Mouse (Mus musculus) hindbrain, embryonic 15.5 days (tissue): ENCODE measurements around the gene Npy1r. TPM values are rescaled to one million over a fixed set of nuclear protein-coding genes. Genes with fewer than 3 reads are reported as not detected.

Experiments
- ATAC-seq: fragments of 200-750 bp; cut with Nextera tagmentation; 2 replicates; pipeline ENCODE4 v1.8.0; 2017; ENCODE audit warnings: low read depth, moderate number of reproducible peaks, moderate TSS enrichment; ENCODE audit not compliant: low FRiP score
- H3K27ac ChIP-seq: fragments of 300-500 bp; sonication (generic); replicated peaks from 2 replicates; pipeline ENCODE4 v1.5.1; 2015; ENCODE audit warnings: mild to moderate bottlenecking, inconsistent platforms
- H3K27me3 ChIP-seq: fragments of 300-500 bp; sonication (generic); 2 replicates; pipeline ENCODE4 v1.6.1; 2015; ENCODE audit warnings: control low read depth, inconsistent platforms
- H3K36me3 ChIP-seq: fragments of 300-500 bp; sonication (generic); 2 replicates; pipeline ENCODE4 v1.6.1; 2015; ENCODE audit warnings: control low read depth, inconsistent platforms
- H3K4me1 ChIP-seq: fragments of 300-500 bp; sonication (generic); replicated peaks from 2 replicates; pipeline ENCODE4 v1.6.1; 2015; ENCODE audit warnings: control low read depth, inconsistent platforms
- H3K4me2 ChIP-seq: fragments of 300-500 bp; sonication (generic); 2 replicates; pipeline ENCODE4 v1.6.1; 2015; ENCODE audit warnings: moderate library complexity, mild to moderate bottlenecking, inconsistent platforms
- H3K4me3 ChIP-seq: fragments of 300-500 bp; sonication (generic); 2 replicates; pipeline ENCODE4 v1.5.1; 2015; ENCODE audit warnings: mild to moderate bottlenecking, inconsistent platforms
- H3K9ac ChIP-seq: fragments of 300-500 bp; sonication (generic); 2 replicates; pipeline ENCODE4 v1.6.1; 2015; ENCODE audit warnings: inconsistent platforms
- H3K9me3 ChIP-seq: fragments of 300-500 bp; sonication (generic); 2 replicates; pipeline ENCODE4 v1.6.1; 2016; ENCODE audit warnings: control low read depth, inconsistent platforms
- WGBS: fragments of 180-500 bp; shearing (Covaris S2); methylation state at CpG from one replicate; pipeline ENCODE4 v1.1.7; 2015; 5-methylcytosine and 5-hydroxymethylcytosine counted together
- polyA plus RNA-seq: library from polyadenylated mRNA; unstranded; fragments of >200 nt; fragmentation: Nextera tagmentation; extraction: Ambion mirVana; gene quantifications from 2 replicates; pipeline ENCODE4 v1.2.1, GENCODE M21; 2015

Gene Npy1r
- 8.8 and 9.8 TPM in 2 replicates for polyA plus RNA-seq

GRCm38 (mm10) chr8:66696970-66697843 lies at the start of gene Npy1r:
Gene Npy1r (plus strand): TSS chr8:66697192.
- Histone ChIP-seq H3K36me3 (no peaks in the 10 kb centered on the region), H3K4me2 (peak within 1 kb of the TSS; percentile 75), H3K4me1 (peaks cover 14% of the 10 kb centered on the region), H3K9me3 (no peaks in the 10 kb centered on the region), H3K27me3 (0 out of 2 replicates have a peak, but pooled peaks cover 7% of the 10 kb centered on the region), H3K27ac (no peak within 1 kb of the TSS), H3K4me3 (peak within 1 kb of the TSS; percentile 45), H3K9ac (peak within 1 kb of the TSS; percentile 44)
- under 1% methylated on average over 30 of the region's 30 CpGs for WGBS
- peak; percentile 89 for ATAC-seq

DNA sequence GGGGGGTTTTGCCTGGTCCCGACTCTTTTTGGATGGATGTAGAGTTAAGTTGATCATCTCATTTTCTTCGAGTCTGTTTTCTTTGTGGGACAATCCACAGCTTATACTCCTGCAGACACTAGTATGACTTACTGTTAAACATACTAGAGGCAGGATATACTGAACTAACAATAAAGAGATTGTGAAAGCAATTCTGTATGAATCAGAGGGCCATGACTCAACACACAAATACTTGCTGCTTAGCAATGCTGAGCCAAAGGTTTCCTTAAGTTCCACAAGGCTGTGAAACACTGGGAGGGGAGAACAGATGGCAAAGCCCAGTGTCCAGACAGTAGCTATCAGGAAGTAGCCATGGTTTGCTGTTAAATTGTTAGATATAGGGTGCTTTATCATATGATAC lies 15.7 kb upstream of the Npy1r start:
- H3K36me3 ChIP-seq = no peaks in the 10 kb centered on the region
- H3K4me1 ChIP-seq = no peaks in the 10 kb centered on the region
- no peak overlapping the region for H3K9ac ChIP-seq
- H3K4me2 ChIP-seq = no peak overlapping the region
- no peak overlapping the region for H3K4me3 ChIP-seq
- WGBS = 87% methylated on average over 2 of the region's 2 CpGs
- no peaks in the 10 kb centered on the region for H3K9me3 ChIP-seq
- ATAC-seq = no peak
- no peak overlapping the region for H3K27ac ChIP-seq
- no peaks in the 10 kb centered on the region for H3K27me3 ChIP-seq

- H3K4me3 ChIP-seq = peak within 1 kb of the TSS; percentile 56
- H3K4me2 ChIP-seq = peak within 1 kb of the TSS; percentile 88
- peaks cover 10% of the 10 kb centered on the region for H3K4me1 ChIP-seq
- ATAC-seq = peak; percentile 86
- H3K36me3 ChIP-seq = no peaks in the 10 kb centered on the region
- H3K9ac ChIP-seq = peak within 1 kb of the TSS; percentile 69
- H3K9me3 ChIP-seq = no peaks in the 10 kb centered on the region
- H3K27ac ChIP-seq = no peak within 1 kb of the TSS
- 2% methylated on average over 43 of the region's 43 CpGs for WGBS
- H3K27me3 ChIP-seq = no peaks in the 10 kb centered on the region
These were observed 9.3 kb upstream of the Npy1r start, which contains the start of gene Npy5r for GRCm38 (mm10) chr8:66687511-66688329. Gene Npy5r (minus strand): TSS chr8:66688128.

DNA sequence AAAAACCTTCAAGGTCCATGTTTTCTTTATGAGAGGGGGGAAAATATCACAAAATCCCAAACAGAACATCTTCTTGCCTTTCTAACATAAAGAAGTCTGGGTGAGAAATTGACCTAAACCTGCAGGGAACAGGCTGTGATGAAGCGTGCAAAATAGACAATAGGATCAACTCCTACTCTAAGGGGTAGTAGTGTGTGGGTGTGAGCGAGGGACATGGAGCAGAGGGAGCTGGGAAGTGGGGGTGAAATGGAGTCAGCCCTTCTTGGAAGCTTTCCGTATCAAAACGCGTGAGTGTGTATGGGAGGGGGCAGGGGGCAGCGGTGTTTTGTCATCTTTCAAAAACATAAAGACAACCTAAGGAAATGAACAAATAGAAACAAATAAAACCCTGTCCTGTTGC lies 8.6 kb upstream of the Npy1r start:
- 34% methylated on average over 6 of the region's 6 CpGs for WGBS
- peaks cover 10% of the 10 kb centered on the region for H3K4me1 ChIP-seq
- H3K9me3 ChIP-seq = no peaks in the 10 kb centered on the region
- peak overlapping the region; percentile 69; the same call in 1 of the 2 replicates for H3K9ac ChIP-seq
- H3K4me3 ChIP-seq = peak overlapping the region; percentile 56
- H3K27ac ChIP-seq = no peak overlapping the region
- H3K27me3 ChIP-seq = no peaks in the 10 kb centered on the region
- ATAC-seq = no peak
- H3K4me2 ChIP-seq = peak overlapping the region; percentile 88
- no peaks in the 10 kb centered on the region for H3K36me3 ChIP-seq

DNA sequence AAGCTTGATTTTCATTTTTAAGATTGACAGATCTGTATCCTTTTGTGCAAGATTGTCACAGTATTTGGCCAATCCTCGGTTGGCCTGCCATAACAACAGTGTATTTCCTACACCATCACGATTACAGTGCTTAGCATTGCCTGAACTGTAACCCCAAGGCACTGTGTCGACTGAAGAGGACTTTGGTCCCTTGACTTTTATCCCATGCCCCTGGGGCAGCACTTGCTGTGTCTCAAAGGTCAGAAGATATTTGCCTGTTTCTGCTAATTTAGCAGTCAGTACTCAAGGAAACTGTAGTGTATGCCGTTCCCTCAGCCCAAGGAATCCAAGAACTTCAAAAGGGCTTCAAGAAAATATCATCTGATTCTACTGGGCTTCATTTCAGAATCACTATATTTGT lies 8.2 kb upstream of the Npy1r start:
- no peaks in the 10 kb centered on the region for H3K36me3 ChIP-seq
- H3K27me3 ChIP-seq = no peaks in the 10 kb centered on the region
- H3K27ac ChIP-seq = no peak overlapping the region
- no peaks in the 10 kb centered on the region for H3K9me3 ChIP-seq
- H3K4me2 ChIP-seq = peak overlapping the region; percentile 88; the same call in 1 of the 2 replicates
- peaks cover 10% of the 10 kb centered on the region for H3K4me1 ChIP-seq
- H3K4me3 ChIP-seq = no peak overlapping the region
- 49% methylated on average over 4 of the region's 4 CpGs for WGBS
- H3K9ac ChIP-seq = no peak overlapping the region
- no peak for ATAC-seq

GRCm38 (mm10) chr8:66690402-66690801 lies 6.6 kb upstream of the Npy1r start:
- H3K27me3 ChIP-seq = no peaks in the 10 kb centered on the region
- no peak overlapping the region for H3K27ac ChIP-seq
- H3K9ac ChIP-seq = no peak overlapping the region
- H3K36me3 ChIP-seq = no peaks in the 10 kb centered on the region
- no peak overlapping the region for H3K4me2 ChIP-seq
- no peaks in the 10 kb centered on the region for H3K9me3 ChIP-seq
- 58% methylated on average over 5 of the region's 5 CpGs for WGBS
- no peak for ATAC-seq
- no peak overlapping the region for H3K4me3 ChIP-seq
- H3K4me1 ChIP-seq = peaks cover 10% of the 10 kb centered on the region

- H3K4me3 ChIP-seq = peak overlapping the region; percentile 45
- 0 out of 2 replicates have a peak, but pooled peaks cover 7% of the 10 kb centered on the region for H3K27me3 ChIP-seq
- peak overlapping the region; percentile 44; the same call in 1 of the 2 replicates for H3K9ac ChIP-seq
- H3K4me2 ChIP-seq = peak overlapping the region; percentile 75
- peaks cover 14% of the 10 kb centered on the region for H3K4me1 ChIP-seq
- H3K36me3 ChIP-seq = no peaks in the 10 kb centered on the region
- H3K27ac ChIP-seq = no peak overlapping the region
- 6% methylated on average over 7 of the region's 7 CpGs for WGBS
- H3K9me3 ChIP-seq = no peaks in the 10 kb centered on the region
- no peak for ATAC-seq
These were observed 1.0 kb downstream of the Npy1r start for GRCm38 (mm10) chr8:66698011-66698410.

GRCm38 (mm10) chr8:66698782-66699181 lies 1.8 kb downstream of the Npy1r start:
- Histone ChIP-seq H3K4me2 (peak overlapping the region; percentile 75), H3K27ac (no peak overlapping the region), H3K9me3 (no peaks in the 10 kb centered on the region), H3K36me3 (no peaks in the 10 kb centered on the region), H3K4me3 (peak overlapping the region; percentile 45), H3K4me1 (peaks cover 14% of the 10 kb centered on the region), H3K9ac (no peak overlapping the region), H3K27me3 (0 out of 2 replicates have a peak, but pooled peaks cover 7% of the 10 kb centered on the region)
- no peak for ATAC-seq
- WGBS = 77% methylated on average over 7 of the region's 7 CpGs

DNA sequence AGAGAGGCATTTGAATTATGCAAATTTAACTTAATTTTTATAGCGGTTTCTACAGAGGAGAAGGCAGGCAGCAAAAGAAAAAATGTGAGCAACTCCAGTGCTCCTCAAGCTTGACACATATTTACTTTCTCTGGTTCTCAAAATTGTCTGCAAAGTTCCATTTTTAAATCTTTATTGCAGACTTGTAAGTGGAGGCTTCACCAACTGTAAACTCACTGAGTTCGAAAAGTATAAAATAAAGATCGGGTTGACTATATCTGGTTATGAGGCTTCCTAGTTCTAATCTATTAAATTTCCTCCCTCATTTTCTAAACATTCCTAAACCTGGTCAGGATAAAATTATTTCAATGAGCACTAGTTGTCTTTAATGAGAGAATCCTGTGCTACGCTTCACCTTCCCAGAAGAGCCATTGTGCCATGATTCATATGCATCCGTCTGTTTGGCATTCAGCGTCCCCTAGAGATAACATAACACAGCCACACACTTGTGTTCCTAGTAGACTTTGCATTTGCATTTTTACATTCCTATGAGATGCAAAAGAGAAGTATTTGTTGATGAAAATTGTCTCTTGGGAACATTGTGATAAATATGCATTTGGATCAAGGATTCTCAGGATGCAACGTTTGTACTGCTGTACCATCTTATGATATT lies 17.5 kb downstream of the Npy1r start:
- H3K36me3 ChIP-seq = no peaks in the 10 kb centered on the region
- H3K27ac ChIP-seq = no peak overlapping the region
- H3K4me1 ChIP-seq = no peaks in the 10 kb centered on the region
- no peaks in the 10 kb centered on the region for H3K9me3 ChIP-seq
- no peak for ATAC-seq
- H3K9ac ChIP-seq = no peak overlapping the region
- no peaks in the 10 kb centered on the region for H3K27me3 ChIP-seq
- WGBS = 79% methylated on average over 7 of the region's 7 CpGs
- no peak overlapping the region for H3K4me3 ChIP-seq
- H3K4me2 ChIP-seq = no peak overlapping the region

GRCm38 (mm10) chr8:66722835-66723234 lies 25.8 kb downstream of the Npy1r start:
- H3K9me3 ChIP-seq = no peaks in the 10 kb centered on the region
- no peak for ATAC-seq

GRCm38 (mm10) chr8:66729446-66729845 lies 32.5 kb downstream of the Npy1r start:
- WGBS = 23% methylated on average over 7 of the region's 7 CpGs

More at GRCm38 (mm10) chr8:66722835-66723234, 25.8 kb downstream of the Npy1r start:
- no peaks in the 10 kb centered on the region for H3K27me3 ChIP-seq
- H3K4me2 ChIP-seq = no peak overlapping the region
- 92% methylated on average over 2 of the region's 2 CpGs for WGBS
- no peak overlapping the region for H3K9ac ChIP-seq
- no peaks in the 10 kb centered on the region for H3K4me1 ChIP-seq
- no peak overlapping the region for H3K27ac ChIP-seq
- H3K36me3 ChIP-seq = no peaks in the 10 kb centered on the region
- no peak overlapping the region for H3K4me3 ChIP-seq

More at GRCm38 (mm10) chr8:66729446-66729845, 32.5 kb downstream of the Npy1r start:
- no peaks in the 10 kb centered on the region for H3K9me3 ChIP-seq
- no peaks in the 10 kb centered on the region for H3K27me3 ChIP-seq
- H3K4me1 ChIP-seq = no peaks in the 10 kb centered on the region
- H3K4me3 ChIP-seq = no peak overlapping the region
- H3K9ac ChIP-seq = no peak overlapping the region
- no peaks in the 10 kb centered on the region for H3K36me3 ChIP-seq
- no peak overlapping the region for H3K4me2 ChIP-seq
- ATAC-seq = no peak
- no peak overlapping the region for H3K27ac ChIP-seq
